In genomic region chr11:121475699-121476415, GRCm38 (mm10) we compare ENCODE assay signal across 8 mouse cellular contexts. TPM values are rescaled to one million over a fixed set of nuclear protein-coding genes. Genes with fewer than 3 reads are reported as not detected.
DNase-seq lines count a peak whose midpoint lies in the region; ATAC-seq and TF ChIP-seq lines count a peak whose summit lies in the region.

No protein-coding gene starts in this region.

- peak; percentile 96 for TF ChIP-seq CTCF in Patski (IDR thresholded peaks at IDR 0.05)

- no peaks in the 10 kb centered on the region for H3K9me3 ChIP-seq in liver, embryonic 15.5 days (replicated peaks)

- 20% methylated on average over 9 of the region's 9 CpGs for WGBS in liver, embryonic 15.5 days (ENCODE audit: insufficient replicate concordance)

- DNase-seq in A20 (ENCODE audit: low read depth, low spot score) (peak; percentile 79), Patski (ENCODE audit: low read depth, low spot score) (peak; percentile 24)
- DNase-seq in cerebellum, postnatal 14 days: peak; percentile 84 to 90
- peak; percentile 33 to 43 for DNase-seq in gastrocnemius, adult 8-10 months (ENCODE audit: low spot score in 2 of 2)
- peak; percentile 88 for DNase-seq in kidney, postnatal 10 days
- peak; percentile 38 for DNase-seq in retina, adult 2 months (ENCODE audit: low read depth, low spot score)
- DNase-seq in thymus, postnatal 36 days: peak; percentile 62 to 69

- CTCF ChIA-PET in Patski (lab: Charles Lee): interaction anchor here (0.7 to 1.9 kb wide), 4 partner anchors 8 to 332 kb away, joined by 3 to 9 read pairs (median 6); no protein-coding TSS in a partner anchor

- 0 out of 2 replicates have a peak, but pooled peaks cover 10% of the 10 kb centered on the region for H3K4me1 ChIP-seq in liver, embryonic 15.5 days (replicated peaks)

- in situ Hi-C loops in Patski (cut with MboI; ENCODE audit: low pct_unique_long_range_greater_than_20kb): loop anchor here (5.0 kb wide), 1 partner anchor 331 kb away; no protein-coding TSS in a partner anchor

- ATAC-seq in Patski: peak; percentile 66
- no peak for ATAC-seq in liver, embryonic 15.5 days (ENCODE audit: insufficient read depth)

- H3K36me3 ChIP-seq in liver, embryonic 15.5 days (replicated peaks): peaks cover 64% of the 10 kb centered on the region

- POLR2A ChIA-PET in Patski (lab: Charles Lee): no interaction called here

- no peaks in the 10 kb centered on the region for H3K27me3 ChIP-seq in Patski
- no peaks in the 10 kb centered on the region for H3K27me3 ChIP-seq in liver, embryonic 15.5 days

- H3K9ac ChIP-seq in liver, embryonic 15.5 days: no peak overlapping the region

- no peak overlapping the region for H3K4me2 ChIP-seq in liver, embryonic 15.5 days

- no peak overlapping the region for H3K4me3 ChIP-seq in liver, embryonic 15.5 days (replicated peaks)

- H3K27ac ChIP-seq in liver, embryonic 15.5 days (replicated peaks): 0 out of 2 replicates have a peak overlapping the region, but pooled peaks have one; percentile 9

RNA-seq across cellular contexts. Expression of gene Tbcd, which starts 24.1 kb away (rescaled TPM):
- 57.5 TPM for polyA plus RNA-seq in Patski (2021)
- 10 to 100 TPM; 11.7 to 16.0 (median 15.0) TPM for total RNA-seq in gastrocnemius, adult 8-10 months (2022)
- 20.2 and 22.7 TPM in 2 replicates for polyA plus RNA-seq in liver, embryonic 15.5 days (2015; fragmentation: Nextera tagmentation; extraction: Ambion mirVana)

RNA-seq across cellular contexts. Expression of gene Fn3k, which starts 41.1 kb away (rescaled TPM):
- polyA plus RNA-seq in Patski (2021): 5.5 TPM
- 10 to 100 TPM; 20.4 to 25.6 (median 25.1) TPM for total RNA-seq in gastrocnemius, adult 8-10 months (2022)
- polyA plus RNA-seq in liver, embryonic 15.5 days (2015; fragmentation: Nextera tagmentation; extraction: Ambion mirVana): 43.7 and 46.6 TPM in 2 replicates

RNA-seq across cellular contexts. Expression of gene Zfp750, which starts 43.3 kb away (rescaled TPM):
- polyA plus RNA-seq in Patski (2021): not detected
- under 1 TPM; 0.51 to 0.80 (median 0.68) TPM for total RNA-seq in gastrocnemius, adult 8-10 months (2022)
- 0.82 and 1.1 TPM in 2 replicates for polyA plus RNA-seq in liver, embryonic 15.5 days (2015; fragmentation: Nextera tagmentation; extraction: Ambion mirVana)

RNA-seq across cellular contexts. Expression of gene Fn3krp, which starts 54.7 kb away (rescaled TPM):
- 13.3 TPM for polyA plus RNA-seq in Patski (2021)
- total RNA-seq in gastrocnemius, adult 8-10 months (2022): 1 to 10 TPM; 3.3 to 4.2 (median 4.0) TPM
- polyA plus RNA-seq in liver, embryonic 15.5 days (2015; fragmentation: Nextera tagmentation; extraction: Ambion mirVana): 27.3 and 28.1 TPM in 2 replicates

Comparison
In these comparisons a context has a peak if more than half of its experiments do, and no peak if none do; other contexts are left out.
1. DNase-seq: peak in every context shown above with its lines; median percentile 88 in kidney, postnatal 10 days; 87 in cerebellum, postnatal 14 days; 79 in A20; 66 in thymus, postnatal 36 days; 38 in gastrocnemius, adult 8-10 months; 38 in retina, adult 2 months; 24 in Patski.